Mouse (Mus musculus): ENCODE results near the gene Eps8l1.

DNA sequence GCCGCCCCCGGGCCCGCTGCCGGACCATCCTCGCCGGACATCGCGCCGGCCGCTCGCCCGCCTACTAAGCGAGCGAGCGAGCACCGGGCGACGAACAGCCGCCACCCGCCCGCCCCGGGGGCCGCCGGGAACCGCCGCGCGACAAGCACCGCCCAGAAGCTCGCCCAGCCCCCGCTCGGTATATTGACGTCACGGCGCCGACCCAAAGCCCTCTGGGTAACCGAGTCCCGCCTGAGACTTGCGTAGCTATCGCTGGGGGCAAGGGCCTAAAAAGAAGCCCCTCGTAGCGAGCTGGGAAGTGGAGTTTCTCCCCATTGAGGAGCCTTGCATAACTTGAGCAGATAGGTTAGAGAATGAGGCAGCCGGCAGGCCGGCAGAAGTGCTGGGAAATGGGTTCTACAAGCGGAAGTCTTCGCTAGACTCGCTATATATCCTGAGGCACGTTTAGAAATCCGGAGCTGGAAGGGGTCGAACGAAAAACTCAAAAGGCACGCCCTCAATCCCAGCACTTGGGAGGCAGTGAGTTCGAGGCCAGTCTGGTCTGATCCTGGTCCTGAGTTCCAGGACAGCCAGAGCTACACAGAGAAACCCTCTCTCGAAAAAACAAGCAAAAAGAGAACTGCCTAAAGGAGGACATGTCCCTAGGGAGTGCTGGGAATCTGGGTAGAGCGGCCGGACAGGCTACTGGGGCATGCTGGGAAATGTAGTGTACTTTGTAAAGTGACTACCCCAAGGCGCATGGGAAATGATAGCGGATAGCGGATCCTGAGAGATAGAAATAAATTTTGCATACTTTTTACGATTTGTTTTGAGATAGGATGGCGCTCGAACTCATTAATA lies 41.3 kb downstream of the Eps8l1 start, which contains the start of gene Ppp1r12c:
- TF ChIP-seq CTCF (IDR thresholded peaks at IDR 0.05; ENCODE audit: low read depth, low read length) (no peak), GATA1 (IDR thresholded peaks at IDR 0.05; ENCODE audit: borderline replicate concordance, low read length) (no peak)
